Mouse (Mus musculus): ENCODE results near the gene Spred2. TPM values are rescaled to one million over a fixed set of nuclear protein-coding genes. Genes with fewer than 3 reads are reported as not detected.

Gene Spred2
- total RNA-seq, 2 experiments from 2014 or later: 85.1 to 102 TPM

DNA sequence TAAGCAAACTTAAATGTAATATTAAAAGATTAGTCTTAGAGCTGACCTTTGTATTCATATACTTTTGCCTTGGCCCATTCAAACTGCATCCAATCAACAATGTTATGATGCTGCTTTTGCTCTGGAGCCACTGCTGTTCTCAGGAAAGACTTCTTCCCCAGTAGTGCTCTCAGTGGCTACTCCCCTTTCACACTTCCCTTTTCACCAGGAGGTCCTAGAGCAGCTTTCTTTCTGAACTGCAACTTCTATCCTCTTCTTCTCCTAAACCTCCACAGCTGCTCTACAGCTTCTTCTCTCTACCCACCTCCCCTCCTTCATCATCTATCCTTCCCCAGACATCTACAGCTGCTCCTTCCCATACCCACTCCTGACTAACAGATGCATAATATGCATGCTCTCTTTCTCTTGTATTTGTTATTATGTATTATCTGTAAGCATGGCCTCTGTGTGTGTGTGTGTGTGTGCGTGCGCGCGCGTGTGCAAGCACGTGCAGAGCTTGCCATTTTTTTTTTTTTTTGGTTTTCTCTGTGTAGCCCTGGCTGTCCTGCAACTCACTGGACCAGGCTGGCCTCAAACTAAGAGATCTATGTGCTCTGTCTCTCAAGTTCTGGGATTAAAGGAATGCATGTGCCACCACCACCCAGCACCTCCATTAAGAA is 144.3 kb downstream of the Spred2 start:
- intact Hi-C loops (cut with DNase I): loop anchor here (5.0 kb wide), 1 partner anchor 146 kb away; the partner anchor contains the start of gene Spred2
- DNase-seq (ENCODE audit: low spot score in 2 of 2): no peak

GRCm38 (mm10) chr11:20072174-20072573 is 148.0 kb downstream of the Spred2 start:
- no peak for DNase-seq (ENCODE audit: low spot score in 2 of 2)
- intact Hi-C loops (cut with DNase I): loop anchor here (2.0 kb wide), 1 partner anchor 241 kb away; no protein-coding TSS in a partner anchor

- intact Hi-C loops (cut with DNase I): loop anchor here (2.0 kb wide), 1 partner anchor 242 kb away; no protein-coding TSS in a partner anchor
- no peak for DNase-seq (ENCODE audit: low spot score in 2 of 2)
Measured at GRCm38 (mm10) chr11:20072826-20073225, 148.7 kb downstream of the Spred2 start.

Other genes with a start within 250 kb of the Spred2 start
- gene Actr2, start 188.5 kb downstream of the Spred2 start, total RNA-seq (2021): 100 to 1,000 TPM; 260 to 264 TPM

All from left cerebral cortex, postnatal 36 days (tissue).